Mouse (Mus musculus): Measurements from ENCODE around the gene Wscd2.

DNA sequence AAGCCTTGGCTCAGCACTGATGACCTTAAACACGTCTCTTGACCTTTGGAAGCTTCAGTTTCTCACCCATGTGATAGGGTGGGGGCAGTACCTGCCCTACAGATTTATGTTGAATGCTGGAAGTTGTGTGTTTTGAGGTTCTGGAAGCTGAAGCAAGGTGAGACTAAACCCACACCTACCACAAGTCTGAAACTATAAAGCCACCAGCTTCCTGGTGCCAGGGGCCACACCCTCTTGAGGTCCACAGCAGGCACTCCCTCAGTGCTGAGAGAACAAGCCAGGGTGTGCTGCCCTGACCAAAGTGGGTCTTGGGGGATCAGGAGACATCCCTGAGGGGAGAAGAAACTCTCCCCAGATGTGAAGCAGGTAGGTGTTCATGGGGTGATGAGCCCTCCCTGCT is 48.7 kb downstream of the Wscd2 start:
- TF ChIP-seq CTCF (IDR thresholded peaks at IDR 0.05; ENCODE audit: low read depth, low read length) (no peak), POLR2AphosphoS5 (IDR thresholded peaks at IDR 0.05; ENCODE audit: insufficient replicate concordance, low read depth, low read length) (no peak), TAL1 (conservative IDR thresholded peaks at IDR 0.05; ENCODE audit: low read depth, low read length) (no peak)
